In the genomic region with DNA sequence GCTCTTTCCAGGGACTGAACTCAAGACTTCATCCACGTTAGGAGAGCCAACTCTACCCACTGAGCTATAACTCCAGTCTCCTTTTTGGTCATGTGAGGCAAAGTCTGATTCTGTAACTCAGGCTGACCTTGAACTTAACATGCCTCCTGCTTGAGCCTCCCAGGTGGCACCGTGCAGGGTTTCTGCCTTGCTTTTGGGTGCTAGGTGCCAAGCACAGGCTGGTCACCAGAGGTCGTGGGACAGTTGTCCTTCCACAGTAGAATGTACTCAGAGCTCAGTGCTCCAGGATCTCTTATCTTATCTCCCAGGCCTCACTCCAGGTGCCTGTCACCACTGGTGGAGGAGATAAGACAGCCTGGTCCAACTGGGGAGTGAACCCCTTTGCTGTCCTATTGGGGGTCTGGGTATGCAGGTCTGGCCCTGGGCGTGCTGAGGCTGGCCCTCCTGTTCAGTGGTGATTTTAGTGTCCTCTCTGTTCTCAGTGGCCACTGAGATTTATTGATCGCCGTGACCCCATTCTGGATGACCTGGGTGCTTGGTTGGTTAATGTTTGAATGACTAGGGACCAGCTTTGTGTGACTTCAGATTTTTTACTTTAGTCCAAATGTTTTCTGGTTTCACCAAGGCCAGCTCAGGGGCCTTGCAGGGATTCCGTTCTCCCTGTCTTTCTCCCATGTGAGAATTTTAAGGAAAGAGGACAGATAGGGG, we compare ENCODE assay signal across 23 mouse cellular contexts.
DNase-seq lines count a peak whose midpoint lies in the region; ATAC-seq and TF ChIP-seq lines count a peak whose summit lies in the region.
"Had no signal": no experiment of that assay in that cellular context is flagged by ENCODE, and none has a peak within 500 bp of the region (broad histone marks: within the 10 kb centered on the region; RNA-seq: fewer than 3 reads in every experiment).

No protein-coding gene starts in this region.

- 62% methylated on average over 7 of the region's 7 CpGs for WGBS in intestine, embryonic 16.5 days
- 44% methylated on average over 7 of the region's 7 CpGs for WGBS in liver, embryonic 13.5 days (ENCODE audit: insufficient replicate concordance)

- DNase-seq in liver, embryonic 13.5 days: peak; percentile 34
- no peak for DNase-seq in gastrocnemius, adult 2 months
- no peak for DNase-seq in thymus, postnatal 14 days
- no peak for DNase-seq in left cerebral cortex, postnatal 4 days
- DNase-seq: cerebellum, adult 9-11 months; gastrocnemius, postnatal 36 days; kidney, postnatal 36 days; layer of hippocampus, adult 9-11 months; right cerebral cortex, postnatal 25 days; thymus, adult 18-20 months had no signal

- H3K36me3 ChIP-seq in megakaryocyte, embryonic 14.5 days (replicated peaks; ENCODE audit: low read length): peaks cover 60% of the 10 kb centered on the region
- H3K36me3 ChIP-seq in intestine, embryonic 16.5 days (ENCODE audit: control insufficient read depth, insufficient read depth, low read length): no peaks in the 10 kb centered on the region
- H3K36me3 ChIP-seq in liver, embryonic 13.5 days: peaks cover 5% of the 10 kb centered on the region; the same call in 1 of the 2 replicates
- H3K36me3 ChIP-seq: embryonic facial prominence, embryonic 12.5 days; forebrain, embryonic 15.5 days; lung, embryonic 15.5 days; midbrain, embryonic 15.5 days; neural tube, embryonic 15.5 days; stomach, embryonic 15.5 days had no signal

- no peaks in the 10 kb centered on the region for H3K27me3 ChIP-seq in megakaryocyte, embryonic 14.5 days (replicated peaks)
- no peaks in the 10 kb centered on the region for H3K27me3 ChIP-seq in intestine, embryonic 16.5 days (replicated peaks; ENCODE audit: control insufficient read depth, insufficient read depth, low read length)
- no peaks in the 10 kb centered on the region for H3K27me3 ChIP-seq in liver, embryonic 13.5 days
- H3K27me3 ChIP-seq: embryonic facial prominence, embryonic 12.5 days; forebrain, embryonic 15.5 days; lung, embryonic 15.5 days; midbrain, embryonic 15.5 days; neural tube, embryonic 15.5 days; stomach, embryonic 15.5 days had no signal

- H3K9me3 ChIP-seq in megakaryocyte, embryonic 14.5 days: no peaks in the 10 kb centered on the region
- H3K9me3 ChIP-seq in intestine, embryonic 16.5 days (ENCODE audit: control insufficient read depth, low read length): no peaks in the 10 kb centered on the region
- no peaks in the 10 kb centered on the region for H3K9me3 ChIP-seq in liver, embryonic 13.5 days (replicated peaks)
- H3K9me3 ChIP-seq: embryonic facial prominence, embryonic 12.5 days; forebrain, embryonic 15.5 days; hindbrain, embryonic 10.5 days; lung, embryonic 15.5 days; midbrain, embryonic 15.5 days; neural tube, embryonic 15.5 days; stomach, embryonic 15.5 days had no signal

- H3K27ac ChIP-seq in intestine, embryonic 16.5 days (ENCODE audit: low read length): peak overlapping the region; percentile 58
- peak overlapping the region; percentile 84 for H3K27ac ChIP-seq in liver, embryonic 13.5 days
- no peak overlapping the region for H3K27ac ChIP-seq in gastrocnemius, adult 2 months
- H3K27ac ChIP-seq: embryonic facial prominence, embryonic 12.5 days; forebrain, embryonic 15.5 days; left cerebral cortex, adult 2 months; lung, embryonic 15.5 days; midbrain, embryonic 15.5 days; neural tube, embryonic 15.5 days; stomach, embryonic 15.5 days had no signal

- H3K9ac ChIP-seq in intestine, embryonic 16.5 days (ENCODE audit: low read depth, low read length): no peak overlapping the region; the same call in 1 of the 2 replicates
- peak overlapping the region; percentile 15; the same call in 1 of the 2 replicates for H3K9ac ChIP-seq in liver, embryonic 13.5 days
- H3K9ac ChIP-seq: embryonic facial prominence, embryonic 12.5 days; forebrain, embryonic 15.5 days; lung, embryonic 15.5 days; midbrain, embryonic 15.5 days; neural tube, embryonic 15.5 days; stomach, embryonic 15.5 days had no signal

- peak overlapping the region; percentile 34 for H3K4me2 ChIP-seq in intestine, embryonic 16.5 days (ENCODE audit: low read depth, low read length)
- H3K4me2 ChIP-seq in liver, embryonic 13.5 days: peak overlapping the region; percentile 77
- H3K4me2 ChIP-seq: embryonic facial prominence, embryonic 12.5 days; forebrain, embryonic 15.5 days; lung, embryonic 15.5 days; midbrain, embryonic 15.5 days; neural tube, embryonic 15.5 days; stomach, embryonic 15.5 days had no signal

- intact Hi-C loops in gastrocnemius, adult 2 months (cut with DNase I): no loop called here
- intact Hi-C loops in left cerebral cortex, postnatal 4 days (cut with DNase I): no loop called here

- TF ChIP-seq CTCF in gastrocnemius, adult 2 months (IDR thresholded peaks at IDR 0.05): no peak

- no peak for ATAC-seq in megakaryocyte, adult 5-6 weeks (ENCODE audit: poor library complexity, severe bottlenecking)
- ATAC-seq in intestine, embryonic 16.5 days: no peak
- ATAC-seq in liver, embryonic 13.5 days (ENCODE audit: low read depth): peak; percentile 4; the same call in 1 of the 2 replicates
- ATAC-seq: activated CD4-positive, CD25-positive, alpha-beta regulatory T cell, adult 4 months; forebrain, embryonic 15.5 days; midbrain, embryonic 15.5 days had no signal

- peak overlapping the region; percentile 17 for H3K4me3 ChIP-seq in megakaryocyte, embryonic 14.5 days (replicated peaks)
- H3K4me3 ChIP-seq in intestine, embryonic 16.5 days (ENCODE audit: low read length): no peak overlapping the region
- H3K4me3 ChIP-seq in liver, embryonic 13.5 days (replicated peaks): no peak overlapping the region
- H3K4me3 ChIP-seq in gastrocnemius, adult 2 months: no peak overlapping the region
- H3K4me3 ChIP-seq: embryonic facial prominence, embryonic 12.5 days; erythroblast, embryonic 14.5 days; forebrain, embryonic 15.5 days; hindbrain, embryonic 10.5 days; left cerebral cortex, adult 2 months; lung, embryonic 15.5 days; midbrain, embryonic 15.5 days; neural tube, embryonic 15.5 days; stomach, embryonic 15.5 days had no signal

- H3K4me1 ChIP-seq in megakaryocyte, embryonic 14.5 days: peaks cover 98% of the 10 kb centered on the region
- peaks cover 95% of the 10 kb centered on the region for H3K4me1 ChIP-seq in intestine, embryonic 16.5 days (ENCODE audit: control insufficient read depth, insufficient read depth, low read length)
- H3K4me1 ChIP-seq in liver, embryonic 13.5 days (replicated peaks): peaks cover 98% of the 10 kb centered on the region
